8 mouse cellular contexts compared by ENCODE assay signal in genomic region chr6:119329215-119329714, GRCm38 (mm10). TPM values are rescaled to one million over a fixed set of nuclear protein-coding genes. Genes with fewer than 3 reads are reported as not detected.
DNase-seq lines count a peak whose midpoint lies in the region.

No protein-coding gene starts in this region.

- DNase-seq in adrenal gland, postnatal 10 days, result peak; percentile 31
- DNase-seq in adrenal gland, postnatal 4 days (ENCODE audit: low spot score in 2 of 2), result no peak
- peak; percentile 61 for DNase-seq in embryo, embryonic 11 days
- DNase-seq in heart, postnatal 10 days, result peak; percentile 55 to 65
- DNase-seq in layer of hippocampus, adult 9-10 months (ENCODE audit: low spot score), result peak; percentile 69
- DNase-seq in lung, postnatal 4 days, result peak; percentile 38 to 65
- peak; percentile 82 for DNase-seq in right cerebral cortex, postnatal 4 days
- no peak for DNase-seq in ovary, adult 18-20 months (ENCODE audit: low spot score)

- intact Hi-C loops in heart, postnatal 10 days (cut with DNase I), result no loop called here

RNA-seq across cellular contexts. Expression of gene Lrtm2, which starts 1.3 kb away (rescaled TPM):
- under 1 TPM in 1 of 2 experiments, not detected in 1; 0.12 TPM for total RNA-seq in adrenal gland, postnatal 10 days (2021)
- total RNA-seq in adrenal gland, postnatal 4 days (2021), result under 1 TPM; 0.25 to 0.87 TPM
- total RNA-seq in heart, postnatal 10 days (2021), result not detected

Comparison
In these comparisons a context has a peak if more than half of its experiments do, and no peak if none do; other contexts are left out.
1. DNase-seq: peak in adrenal gland, postnatal 10 days (single experiment), embryo, embryonic 11 days (single experiment), heart, postnatal 10 days (2 of 2), layer of hippocampus, adult 9-10 months (single experiment), lung, postnatal 4 days (2 of 2) and right cerebral cortex, postnatal 4 days (single experiment); none in adrenal gland, postnatal 4 days (0 of 2) and ovary, adult 18-20 months (single experiment).